Mouse (Mus musculus): ENCODE data around the gene Scd3. TPM values are rescaled to one million over a fixed set of nuclear protein-coding genes. Genes with fewer than 3 reads are reported as not detected.

The Scd3 gene
- polyA plus RNA-seq, 1 experiment: 3.1 TPM

Other genes with a start within 250 kb of the Scd3 start
- gene Cpn1, start 216.7 kb upstream of the Scd3 start, polyA plus RNA-seq (2012; rRNA removed): 0.13 and 0.14 TPM in 2 replicates
- gene Cyp2c23, start 174.1 kb upstream of the Scd3 start, polyA plus RNA-seq (2012; rRNA removed): 0.10 and 0.11 TPM in 2 replicates
- gene Erlin1, start 133.5 kb upstream of the Scd3 start, polyA plus RNA-seq (2012; rRNA removed): 17.3 and 19.2 TPM in 2 replicates
- gene Chuk, start 95.8 kb upstream of the Scd3 start, polyA plus RNA-seq (2012; rRNA removed): 102 and 117 TPM in 2 replicates
- 22.5 and 24.6 TPM in 2 replicates for gene Cwf19l1, start 67.4 kb upstream of the Scd3 start, polyA plus RNA-seq (2012; rRNA removed)
- gene Bloc1s2, start 56.8 kb upstream of the Scd3 start, polyA plus RNA-seq (2012; rRNA removed): 77.2 and 82.6 TPM in 2 replicates
- gene Pkd2l1, start 10.8 kb upstream of the Scd3 start, polyA plus RNA-seq (2012; rRNA removed): 0.80 and 0.97 TPM in 2 replicates
- gene Scd2, start 90.4 kb downstream of the Scd3 start, polyA plus RNA-seq (2012; rRNA removed): 626 and 656 TPM in 2 replicates
- 0.27 and 0.30 TPM in 2 replicates for gene Scd4, start 129.8 kb downstream of the Scd3 start, polyA plus RNA-seq (2012; rRNA removed)
- gene Scd1, start 204.6 kb downstream of the Scd3 start, polyA plus RNA-seq (2012; rRNA removed): 111 and 161 TPM in 2 replicates